Mouse (Mus musculus): ENCODE measurements around the gene Elmo1.

Elmo1 gene

DNA sequence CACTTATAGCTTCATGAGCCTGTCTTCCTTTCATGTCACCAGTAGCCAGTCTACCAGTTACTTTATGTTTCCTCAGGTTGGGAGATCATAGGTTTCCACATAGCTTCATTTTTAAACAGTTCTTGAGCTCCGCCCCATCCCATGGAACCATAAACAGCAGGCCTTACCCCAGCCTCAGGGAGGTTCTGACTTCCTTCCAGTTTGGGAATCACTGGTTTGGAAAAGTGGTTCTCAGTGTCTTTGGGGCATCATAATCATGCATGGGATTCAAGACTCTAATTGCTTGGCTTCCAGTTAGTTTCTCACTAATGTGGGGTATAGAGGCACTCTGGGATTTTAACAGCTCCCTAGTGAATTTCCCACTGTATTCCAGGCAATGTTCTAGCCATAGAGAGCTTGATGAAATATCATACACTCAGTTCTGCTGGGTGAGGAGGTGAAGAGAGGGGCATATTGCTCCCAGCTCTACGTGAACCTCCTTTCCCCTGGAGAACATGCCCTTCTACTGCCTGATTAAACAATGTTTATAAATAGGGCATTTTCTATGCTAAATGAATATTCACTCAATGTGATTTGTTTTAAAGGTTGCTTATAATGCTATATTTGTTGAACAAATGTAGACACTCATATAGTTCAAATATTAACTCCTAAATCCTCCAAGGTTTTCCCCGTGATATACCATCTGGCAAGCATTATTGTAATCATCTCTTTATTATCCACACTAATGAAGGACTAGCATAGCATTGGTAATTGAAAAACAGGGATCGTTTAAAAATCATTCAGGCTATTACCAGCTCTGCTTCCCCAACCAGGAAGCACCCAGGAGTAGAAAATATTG is 244.9 kb downstream of the Elmo1 start:
- DNase-seq: no peak

- DNase-seq: no peak
Observed at GRCm38 (mm10) chr13:20335889-20336497, 245.6 kb downstream of the Elmo1 start.

DNA sequence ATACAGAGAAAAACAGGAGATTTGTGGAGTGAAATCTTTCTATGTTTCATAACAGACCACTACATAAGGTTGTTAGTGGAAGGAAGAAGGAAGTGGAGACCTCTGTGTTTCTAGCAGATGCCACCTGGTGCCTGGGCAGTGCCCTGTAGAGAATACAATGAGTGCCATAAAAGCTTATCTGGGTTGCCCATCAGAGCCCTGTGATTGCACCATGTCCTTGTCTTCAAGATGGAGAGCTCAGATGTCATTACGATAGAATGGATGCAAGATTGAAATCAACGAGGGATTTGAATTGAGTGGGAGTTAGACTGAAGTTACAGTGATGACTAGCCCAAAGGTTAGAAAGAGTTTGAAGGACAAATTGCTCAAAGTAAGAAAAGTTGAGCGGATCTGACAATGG is 252.5 kb downstream of the Elmo1 start:
- no peak for DNase-seq

DNA sequence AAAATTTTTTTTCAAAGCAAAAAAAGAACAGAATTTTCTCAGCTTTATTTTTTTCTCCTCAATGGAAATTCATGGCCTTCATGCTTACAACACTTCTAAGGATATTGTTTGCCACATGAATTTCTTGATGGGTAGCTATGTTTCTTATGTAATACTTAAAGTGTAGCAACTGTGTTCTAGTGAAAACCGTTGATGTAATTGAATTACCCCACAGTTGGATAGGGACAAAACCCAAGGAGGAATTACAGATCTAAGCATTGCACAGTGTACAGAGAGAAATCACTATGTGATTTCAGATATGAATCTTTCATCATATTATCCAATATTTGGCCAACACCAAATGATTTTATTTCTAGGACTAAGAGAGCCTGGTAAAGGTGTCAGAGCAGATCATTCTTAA is 259.4 kb downstream of the Elmo1 start:
- no peak for DNase-seq

- no peak for DNase-seq
Observed at GRCm38 (mm10) chr13:20352631-20353030, 262.2 kb downstream of the Elmo1 start.

GRCm38 (mm10) chr13:20353862-20354603 is 263.6 kb downstream of the Elmo1 start:
- DNase-seq: no peak

DNA sequence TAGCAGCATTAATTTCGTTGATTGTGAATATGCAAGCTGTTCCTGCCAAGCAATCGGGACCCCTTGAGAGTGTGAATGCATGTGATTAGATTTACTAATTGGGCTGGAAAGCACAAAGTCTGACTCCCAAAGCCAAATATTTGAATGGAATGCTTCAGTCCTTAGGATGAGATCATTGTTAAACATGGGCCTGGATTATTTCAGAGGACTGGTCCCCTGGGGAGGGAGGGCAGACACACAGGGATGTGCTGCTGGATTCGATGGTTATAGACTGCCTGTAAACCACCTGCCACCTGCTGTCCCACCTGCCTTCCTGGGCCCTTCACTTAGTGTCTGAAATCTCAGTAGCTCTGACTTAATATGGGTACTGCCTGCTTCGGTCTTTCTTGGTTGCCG is 264.2 kb downstream of the Elmo1 start:
- no peak for DNase-seq

- no peak for DNase-seq
Observed at GRCm38 (mm10) chr13:20362541-20362940, 272.1 kb downstream of the Elmo1 start.

GRCm38 (mm10) chr13:20365828-20366593 is 275.6 kb downstream of the Elmo1 start:
- no peak for DNase-seq

DNA sequence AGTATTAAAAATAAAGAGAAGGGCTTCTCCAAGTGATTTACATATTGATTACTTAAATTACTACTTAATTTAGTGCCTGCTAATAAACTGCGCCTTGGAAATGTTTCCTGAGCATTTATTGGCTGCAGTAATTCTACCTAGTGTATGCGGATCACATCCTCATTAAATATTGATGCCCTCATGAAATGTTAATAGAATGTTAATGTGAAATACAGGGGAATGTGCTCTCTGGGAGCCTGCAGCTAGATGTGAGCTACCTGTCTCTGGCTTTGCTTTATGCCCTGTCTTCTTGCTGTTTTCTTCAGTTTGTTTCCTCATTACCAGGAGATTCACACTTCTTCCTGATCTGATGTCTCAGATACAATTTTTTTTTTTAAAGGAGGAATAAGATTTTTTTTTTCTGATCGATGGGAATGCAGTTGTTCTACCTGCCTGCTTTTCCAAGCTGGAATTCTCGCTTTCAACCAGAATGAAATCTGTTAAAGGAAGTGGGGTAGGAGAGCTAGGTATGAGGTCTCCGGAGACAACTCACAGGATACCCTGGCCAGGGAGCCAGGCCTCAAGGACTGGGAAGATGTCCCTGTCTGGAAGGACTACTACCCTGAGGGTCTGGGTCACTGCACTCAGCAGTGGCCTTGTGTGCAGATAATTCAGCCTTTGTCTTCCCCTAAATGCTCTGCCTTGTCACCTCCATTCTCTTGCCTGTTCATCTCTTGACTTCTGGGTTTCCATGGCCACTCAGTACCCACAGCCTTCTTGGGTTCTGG is 279.8 kb downstream of the Elmo1 start:
- no peak for DNase-seq

DNA sequence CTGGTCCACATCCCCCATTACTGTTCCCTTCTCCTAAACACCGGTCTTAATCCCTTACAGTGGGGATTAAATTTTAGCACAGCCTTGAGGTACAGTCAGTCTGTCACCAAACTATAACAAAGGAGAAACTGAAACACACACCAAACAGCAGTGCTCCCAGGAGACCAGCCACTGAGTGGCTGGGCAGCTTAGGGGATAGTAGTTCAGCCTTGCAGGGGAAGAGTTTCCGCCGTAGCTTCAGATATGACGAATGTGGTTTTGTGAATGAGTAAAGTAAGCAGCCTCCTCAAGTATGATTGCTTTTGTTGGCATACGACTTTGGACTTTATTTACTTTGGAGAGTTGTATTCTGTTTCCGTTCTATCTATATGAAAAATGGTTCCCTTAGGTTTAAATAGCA is 281.1 kb downstream of the Elmo1 start:
- no peak for DNase-seq

DNA sequence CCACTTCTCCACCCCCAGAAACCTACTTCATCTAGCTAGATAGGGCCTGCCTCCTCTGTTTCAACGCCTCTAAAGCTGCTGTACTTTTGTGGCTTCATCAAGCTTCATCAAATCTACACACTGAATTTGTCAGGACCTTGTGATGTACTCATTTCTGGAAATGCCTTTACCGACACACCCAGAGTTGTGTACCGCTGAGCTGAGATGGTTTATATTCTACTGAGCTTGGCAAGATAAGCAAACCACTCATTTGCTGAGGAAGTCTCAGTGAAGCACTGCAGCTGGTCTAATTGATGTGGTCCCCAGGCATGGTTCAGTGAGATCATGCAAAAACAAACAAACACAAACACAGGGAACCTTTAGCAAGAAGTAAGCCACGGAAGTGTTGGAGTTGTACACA is 281.9 kb downstream of the Elmo1 start:
- no peak for DNase-seq

DNA sequence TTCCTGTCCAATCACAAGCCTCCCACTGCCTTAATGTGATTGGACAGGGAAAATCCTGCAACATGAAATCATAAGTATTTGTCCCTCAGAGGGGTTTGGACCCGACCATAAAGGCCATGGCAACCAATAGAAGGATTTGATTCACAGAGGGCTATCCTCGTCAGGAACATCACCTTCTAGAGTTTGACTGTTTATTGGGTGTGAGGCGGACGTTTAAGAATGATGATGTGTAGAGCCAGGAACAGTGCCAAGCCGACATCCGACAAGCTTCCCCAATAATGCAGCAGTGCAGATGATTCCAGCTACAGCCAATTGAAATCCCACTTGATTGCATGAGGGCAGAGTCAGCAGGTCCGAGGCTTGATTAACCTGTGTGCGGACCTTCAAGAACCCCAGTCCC is 288.5 kb downstream of the Elmo1 start:
- DNase-seq: no peak

DNA sequence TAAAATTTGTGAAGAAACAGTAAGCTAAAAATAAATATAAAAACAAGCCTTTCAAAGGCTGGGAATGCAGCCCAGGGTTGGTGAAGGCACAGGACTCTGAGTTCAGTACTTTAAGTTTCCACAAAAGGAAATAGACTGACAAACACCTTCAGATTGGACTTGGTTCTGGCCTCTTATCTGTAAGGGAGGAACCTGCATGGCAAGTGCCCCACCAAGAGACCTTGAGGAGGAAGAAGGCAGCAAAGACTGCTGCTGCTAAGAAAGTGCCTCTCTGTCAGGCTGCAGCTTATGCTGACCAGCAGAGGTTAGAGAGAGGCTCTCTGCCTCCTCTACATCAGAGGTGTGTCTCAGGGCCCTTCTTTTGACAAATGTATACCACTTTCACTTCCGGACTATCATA is 293.5 kb downstream of the Elmo1 start:
- no peak for DNase-seq

- DNase-seq: no peak
Observed at GRCm38 (mm10) chr13:20384846-20385245, 294.4 kb downstream of the Elmo1 start.

- no peak for DNase-seq
Observed at GRCm38 (mm10) chr13:20385423-20385822, 295.0 kb downstream of the Elmo1 start.

DNA sequence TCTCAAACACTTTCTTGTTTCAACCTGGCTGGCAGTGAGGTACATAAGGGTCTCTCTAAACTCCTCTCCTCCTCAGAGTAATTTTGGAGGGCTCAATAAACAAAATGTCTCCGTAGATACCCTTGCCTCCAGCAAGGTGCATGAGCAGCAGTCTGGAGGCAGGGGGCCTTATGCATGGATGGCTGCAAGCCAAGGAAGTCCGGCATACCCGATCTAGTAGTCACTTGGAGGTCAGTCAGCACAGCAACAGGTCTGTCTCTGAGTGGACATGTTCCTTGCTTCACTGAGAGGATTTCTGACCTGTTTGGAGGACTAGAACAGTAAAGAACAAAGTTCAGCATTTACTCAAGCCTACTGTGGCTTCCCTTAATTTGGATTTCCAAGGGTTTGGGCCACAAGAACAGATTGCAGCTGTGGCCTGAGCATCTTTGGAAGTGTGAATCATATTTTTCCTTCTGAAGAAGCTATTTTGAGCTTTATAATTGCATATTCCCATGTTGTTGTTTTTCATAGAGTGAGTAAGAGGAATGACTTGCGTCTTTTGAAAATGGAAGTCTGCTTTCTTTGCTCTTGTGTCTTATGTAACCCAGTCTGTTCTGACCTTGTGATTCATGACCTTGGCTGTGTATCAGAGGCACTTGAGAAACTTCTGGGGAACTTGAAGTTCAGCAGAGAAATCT is 296.2 kb downstream of the Elmo1 start:
- no peak for DNase-seq

- no peak for DNase-seq
Observed at GRCm38 (mm10) chr13:20392824-20393598, 302.6 kb downstream of the Elmo1 start.

DNA sequence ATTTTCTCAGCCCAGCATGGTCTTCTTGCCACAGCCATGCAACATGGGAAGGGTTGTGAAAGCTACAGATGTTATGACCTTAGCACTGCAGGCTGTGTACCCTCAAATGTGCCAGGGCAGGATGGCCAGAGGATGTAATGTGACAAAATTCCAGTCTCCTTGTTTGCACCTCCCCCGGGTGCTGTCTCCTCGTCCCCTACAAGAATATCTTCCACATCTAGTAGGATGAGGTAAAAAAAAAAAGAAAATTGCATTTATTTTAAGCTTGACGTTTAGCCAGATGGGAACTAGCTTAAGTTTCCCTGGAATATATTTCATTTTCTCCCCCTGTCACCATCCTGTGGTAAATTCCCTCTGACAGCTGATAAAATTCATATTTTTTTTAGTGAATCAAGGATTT is 307.3 kb downstream of the Elmo1 start:
- DNase-seq: no peak

DNA sequence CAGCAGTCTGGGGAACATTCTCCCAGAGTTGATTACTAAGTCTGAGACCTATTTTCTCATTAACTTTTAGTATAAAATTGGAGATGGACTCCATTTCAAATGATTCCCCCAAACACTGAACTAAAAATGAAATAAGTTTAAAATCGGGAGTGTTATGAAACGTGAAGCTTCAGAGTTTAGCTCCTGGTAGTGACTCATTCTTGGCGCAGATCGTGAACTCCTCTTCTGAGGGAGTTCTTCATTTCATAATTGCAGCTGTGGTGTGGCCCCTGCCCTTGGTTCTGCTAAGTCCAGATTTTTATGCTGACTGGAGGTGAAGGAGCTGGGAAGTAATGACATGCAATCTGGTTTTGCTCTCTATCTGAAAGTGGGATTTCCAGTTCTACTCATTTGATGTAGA is 307.9 kb downstream of the Elmo1 start:
- no peak for DNase-seq

- no peak for DNase-seq
Observed at GRCm38 (mm10) chr13:20404530-20404929, 314.1 kb downstream of the Elmo1 start.

Data from cerebellum, adult 9-11 months (tissue).